Comparison of ENCODE assay signal across 23 mouse cellular contexts in the genomic region with DNA sequence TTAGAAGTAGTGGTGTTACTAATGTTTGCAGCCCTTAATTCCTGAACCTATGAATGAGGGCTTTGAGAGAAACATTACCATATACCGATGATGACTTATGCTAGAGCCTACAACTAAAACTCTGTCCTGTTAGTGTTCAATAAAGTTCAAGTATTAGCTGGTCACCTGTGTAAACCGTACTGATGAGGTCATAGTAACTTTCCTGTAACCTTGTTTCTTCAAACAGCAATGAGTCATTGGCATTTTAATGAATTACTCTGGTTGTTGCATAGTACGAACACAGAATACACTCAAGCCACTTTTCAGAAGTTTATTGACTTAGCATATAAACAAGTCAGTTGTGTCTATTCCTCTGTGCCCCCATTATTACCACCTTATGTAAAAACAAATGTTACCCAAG. TPM values are rescaled to one million over a fixed set of nuclear protein-coding genes. Genes with fewer than 3 reads are reported as not detected.
DNase-seq lines count a peak whose midpoint lies in the region; ATAC-seq and TF ChIP-seq lines count a peak whose summit lies in the region.
"Had no signal": no experiment of that assay in that cellular context is flagged by ENCODE, and none has a peak within 500 bp of the region (broad histone marks: within the 10 kb centered on the region; RNA-seq: fewer than 3 reads in every experiment).

No protein-coding gene starts in this region.

- H3K27ac ChIP-seq in kidney, adult 2 months (ENCODE audit: insufficient read depth, low read depth, low read length) = no peak overlapping the region
- no peak overlapping the region for H3K27ac ChIP-seq in liver, postnatal 0 days (ENCODE audit: low read depth)
- H3K27ac ChIP-seq in liver, embryonic 12.5 days = no peak overlapping the region
- no peak overlapping the region for H3K27ac ChIP-seq in stomach, postnatal 0 days (replicated peaks)

- no peak overlapping the region for H3K4me2 ChIP-seq in liver, postnatal 0 days (ENCODE audit: low read depth, low read length)
- H3K4me2 ChIP-seq in liver, embryonic 12.5 days = no peak overlapping the region
- no peak overlapping the region for H3K4me2 ChIP-seq in stomach, postnatal 0 days (replicated peaks; ENCODE audit: low read depth)

- H3K27me3 ChIP-seq in kidney, adult 2 months (replicated peaks; ENCODE audit: control insufficient read depth, insufficient read depth, low read length) = no peaks in the 10 kb centered on the region
- H3K27me3 ChIP-seq in liver, postnatal 0 days (ENCODE audit: insufficient read depth, low read length) = no peaks in the 10 kb centered on the region
- no peaks in the 10 kb centered on the region for H3K27me3 ChIP-seq in liver, embryonic 12.5 days (replicated peaks)
- H3K27me3 ChIP-seq in stomach, postnatal 0 days (ENCODE audit: control insufficient read depth, insufficient read depth, low read length) = no peaks in the 10 kb centered on the region
- H3K27me3 ChIP-seq: CH12.LX, Patski had no signal

- H3K9ac ChIP-seq in liver, postnatal 0 days (replicated peaks) = no peak overlapping the region
- H3K9ac ChIP-seq in liver, embryonic 12.5 days = no peak overlapping the region
- no peak overlapping the region for H3K9ac ChIP-seq in stomach, postnatal 0 days (ENCODE audit: low read length)

- H3K4me1 ChIP-seq in kidney, adult 2 months (ENCODE audit: control insufficient read depth, insufficient read depth, low read length) = no peaks in the 10 kb centered on the region
- 0 out of 2 replicates have a peak, but pooled peaks cover 3% of the 10 kb centered on the region for H3K4me1 ChIP-seq in liver, postnatal 0 days (ENCODE audit: insufficient read depth)
- H3K4me1 ChIP-seq in liver, embryonic 12.5 days = no peaks in the 10 kb centered on the region
- H3K4me1 ChIP-seq in stomach, postnatal 0 days (replicated peaks; ENCODE audit: control insufficient read depth, insufficient read depth) = no peaks in the 10 kb centered on the region

- TF ChIP-seq CTCF in kidney, adult 2 months (conservative IDR thresholded peaks at IDR 0.05; ENCODE audit: insufficient read depth, insufficient read length, low read depth, low read length) = no peak
- TF ChIP-seq CTCF in liver, postnatal 0 days (IDR thresholded peaks at IDR 0.05; ENCODE audit: low read depth) = no peak
- TF ChIP-seq CTCF in stomach, postnatal 0 days (IDR thresholded peaks at IDR 0.05; ENCODE audit: low read depth) = no peak

- peak; percentile 56 for ATAC-seq in liver, postnatal 0 days
- no peak for ATAC-seq in liver, embryonic 12.5 days
- ATAC-seq in stomach, postnatal 0 days (ENCODE audit: low FRiP score, low TSS enrichment) = peak; percentile 57; the same call in 1 of the 2 replicates
- ATAC-seq: activated CD4-positive, CD25-positive, alpha-beta regulatory T cell, adult 4 months; CD4-positive, CD25-positive, alpha-beta regulatory T cell, adult 4 months; Patski had no signal

- 69% methylated on average over 3 of the region's 3 CpGs for WGBS in kidney, adult 2 months
- WGBS in liver, postnatal 0 days (ENCODE audit: insufficient replicate concordance) = 76% methylated on average over 3 of the region's 3 CpGs
- WGBS in liver, embryonic 12.5 days (ENCODE audit: insufficient replicate concordance) = 75% methylated on average over 3 of the region's 3 CpGs
- 75% methylated on average over 3 of the region's 3 CpGs for WGBS in stomach, postnatal 0 days

- H3K36me3 ChIP-seq in kidney, adult 2 months (ENCODE audit: control insufficient read depth, insufficient read depth, low read length) = no peaks in the 10 kb centered on the region
- H3K36me3 ChIP-seq in liver, postnatal 0 days (replicated peaks; ENCODE audit: insufficient read depth, low read length) = no peaks in the 10 kb centered on the region
- no peaks in the 10 kb centered on the region for H3K36me3 ChIP-seq in liver, embryonic 12.5 days
- no peaks in the 10 kb centered on the region for H3K36me3 ChIP-seq in stomach, postnatal 0 days (ENCODE audit: control insufficient read depth, insufficient read depth, low read length)

- TF ChIP-seq POLR2A in kidney, adult 2 months (IDR thresholded peaks at IDR 0.05; ENCODE audit: low read depth, low read length) = no peak

- H3K4me3 ChIP-seq in kidney, adult 2 months (ENCODE audit: insufficient read depth, low read depth, low read length) = no peak overlapping the region
- H3K4me3 ChIP-seq in liver, postnatal 0 days (ENCODE audit: low read depth, low read length) = no peak overlapping the region
- H3K4me3 ChIP-seq in liver, embryonic 12.5 days = no peak overlapping the region
- H3K4me3 ChIP-seq in stomach, postnatal 0 days (ENCODE audit: low read depth, low read length) = no peak overlapping the region

- peak; percentile 13 for DNase-seq in adrenal gland, adult 2 months
- DNase-seq in adrenal gland, adult 18-20 months (ENCODE audit: low spot score in 2 of 2) = no peak
- DNase-seq in kidney, adult 2 months = peak; percentile 12
- DNase-seq in kidney, postnatal 10 days = no peak
- no peak for DNase-seq in liver, postnatal 0 days
- no peak for DNase-seq in stomach, postnatal 0 days (ENCODE audit: low spot score)
- DNase-seq in layer of hippocampus, adult 9-10 months (ENCODE audit: low spot score) = no peak
- DNase-seq: adrenal gland, adult 8-10 months; adrenal gland, postnatal 10 days; adrenal gland, postnatal 14 days; adrenal gland, postnatal 25 days; adrenal gland, postnatal 36 days; B cell, adult 2 months; cerebellum, adult 11 months; cerebellum, adult 11-12 months; cerebellum, adult 18-20 months; cerebellum, adult 2 months had no signal

- H3K9me3 ChIP-seq in liver, postnatal 0 days (ENCODE audit: low read length) = no peaks in the 10 kb centered on the region
- H3K9me3 ChIP-seq in liver, embryonic 12.5 days (replicated peaks) = no peaks in the 10 kb centered on the region
- H3K9me3 ChIP-seq in stomach, postnatal 0 days (ENCODE audit: control insufficient read depth, low read length) = no peaks in the 10 kb centered on the region
- H3K9me3 ChIP-seq: G1E had no signal

- no peak for TF ChIP-seq EP300 in liver, postnatal 0 days (IDR thresholded peaks at IDR 0.05; ENCODE audit: low read depth)
- TF ChIP-seq EP300 in stomach, postnatal 0 days (optimal IDR thresholded peaks at IDR 0.05) = no peak

RNA-seq across cellular contexts. Expression of gene Ift57, which starts 11.2 kb away (rescaled TPM):
- 10 to 100 TPM; 32.3 to 35.9 TPM for total RNA-seq in adrenal gland, adult 2 months (2021)
- polyA plus RNA-seq in adrenal gland, adult 2 months (2012; rRNA removed) = 5.4 and 6.1 TPM in 2 replicates
- total RNA-seq in adrenal gland, adult 18-20 months (2021) = 10 to 100 TPM; 25.9 to 33.2 TPM
- polyA plus RNA-seq in kidney, adult 2 months (2012; rRNA removed) = 6.6 and 11.7 TPM in 2 replicates
- 4.0 and 5.8 TPM in 2 replicates for polyA plus RNA-seq in liver, postnatal 0 days (2015; fragmentation: Nextera tagmentation; extraction: Ambion mirVana)
- 7.9 and 8.0 TPM in 2 replicates for polyA plus RNA-seq in liver, embryonic 12.5 days (2016; fragmentation: Nextera tagmentation; extraction: Ambion mirVana)
- polyA plus RNA-seq in stomach, postnatal 0 days (2015; fragmentation: Nextera tagmentation; extraction: Ambion mirVana) = 11.9 and 13.8 TPM in 2 replicates

Comparison
In these comparisons a context has a peak if more than half of its experiments do, and no peak if none do; other contexts are left out.
1. DNase-seq: peak in adrenal gland, adult 2 months (single experiment) and kidney, adult 2 months (single experiment); none in adrenal gland, adult 18-20 months (0 of 2), kidney, postnatal 10 days (single experiment), liver, postnatal 0 days (single experiment), stomach, postnatal 0 days (single experiment) and layer of hippocampus, adult 9-10 months (single experiment).